Mouse (Mus musculus): ENCODE results near the gene Cel.

- no peak for TF ChIP-seq CTCF (IDR thresholded peaks at IDR 0.05; ENCODE audit: low read depth)
- TF ChIP-seq EP300 (IDR thresholded peaks at IDR 0.05; ENCODE audit: low read depth), result no peak
Observed at GRCm38 (mm10) chr2:28533901-28534435, 29.2 kb downstream of the Cel start.
